Mouse (Mus musculus): ENCODE results near the gene Pcare. TPM values are rescaled to one million over a fixed set of nuclear protein-coding genes. Genes with fewer than 3 reads are reported as not detected.
"Not testable (repeated sequence)": the region's sequence is repeated elsewhere in the genome, so short reads cannot be mapped to it uniquely, and the experiment has no call there.

Gene Pcare
- polyA plus RNA-seq, 1 experiment from 2014 or later: not detected

DNA sequence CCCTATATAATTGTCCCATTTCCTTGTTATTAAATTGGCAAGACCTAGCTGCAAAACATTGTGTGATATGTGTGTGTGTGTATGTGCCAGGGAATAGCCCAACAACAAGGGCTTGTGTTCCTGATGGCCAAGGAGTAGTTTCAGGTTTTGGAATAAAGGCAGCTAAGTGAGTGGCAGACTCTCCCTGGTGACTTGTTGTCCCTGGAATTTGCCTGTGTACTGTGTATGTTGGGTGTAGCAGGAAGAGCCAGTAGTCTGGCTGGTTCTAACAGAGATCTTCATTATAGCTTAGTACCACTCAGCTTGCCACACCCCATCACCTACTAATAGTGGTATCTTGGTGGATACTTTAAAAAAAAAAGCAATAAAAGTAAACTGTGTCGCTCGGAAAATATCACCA lies 27.8 kb upstream of the Pcare start:
- no peak overlapping the region for H3K27ac ChIP-seq (ENCODE audit: low read depth, low read length)
- H3K9me3 ChIP-seq (ENCODE audit: control insufficient read depth, low read length): no peaks in the 10 kb centered on the region
- H3K9ac ChIP-seq (ENCODE audit: low read length): no peak overlapping the region
- no peak overlapping the region for H3K4me3 ChIP-seq (ENCODE audit: low read depth, low read length)
- H3K4me1 ChIP-seq (ENCODE audit: control insufficient read depth, insufficient read depth, low read length): 0 out of 2 replicates have a peak, but pooled peaks cover 3% of the 10 kb centered on the region
- WGBS: 82% methylated on average over 2 of the region's 2 CpGs
- DNase-seq (ENCODE audit: low spot score) (no peak), ATAC-seq (ENCODE audit: insufficient read depth, low FRiP score, low TSS enrichment) (no peak)
- H3K27me3 ChIP-seq (ENCODE audit: control insufficient read depth, insufficient read depth, low read length): no peaks in the 10 kb centered on the region
- no peak overlapping the region for H3K4me2 ChIP-seq (ENCODE audit: low read depth)
- no peaks in the 10 kb centered on the region for H3K36me3 ChIP-seq (ENCODE audit: control insufficient read depth, insufficient read depth, low read length)

DNA sequence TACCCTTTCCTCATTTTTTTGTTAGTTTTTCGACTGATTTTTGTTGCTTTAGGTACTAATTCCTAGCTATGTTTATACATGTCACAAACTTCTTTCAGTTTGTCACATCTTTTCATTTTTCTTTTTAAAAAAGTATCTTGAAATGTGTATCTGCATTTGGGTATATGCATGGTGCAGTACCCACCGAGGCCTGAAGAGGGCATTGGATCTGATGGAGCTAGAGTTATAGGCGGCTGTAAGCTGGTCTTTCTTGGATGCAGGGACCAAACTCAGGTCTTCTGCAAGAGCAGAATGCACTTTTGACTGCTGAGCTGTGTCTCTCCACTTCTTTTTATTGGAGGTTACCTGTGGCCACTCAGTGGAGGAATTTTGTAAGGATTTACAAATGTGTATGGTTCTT lies 26.0 kb upstream of the Pcare start:
- Histone ChIP-seq H3K27me3 (ENCODE audit: control insufficient read depth, insufficient read depth, low read length) (no peaks in the 10 kb centered on the region), H3K4me3 (ENCODE audit: low read depth, low read length) (no peak overlapping the region), H3K9me3 (ENCODE audit: control insufficient read depth, low read length) (no peaks in the 10 kb centered on the region), H3K4me1 (ENCODE audit: control insufficient read depth, insufficient read depth, low read length) (0 out of 2 replicates have a peak, but pooled peaks cover 3% of the 10 kb centered on the region), H3K4me2 (ENCODE audit: low read depth) (no peak overlapping the region), H3K9ac (ENCODE audit: low read length) (no peak overlapping the region), H3K27ac (ENCODE audit: low read depth, low read length) (no peak overlapping the region), H3K36me3 (ENCODE audit: control insufficient read depth, insufficient read depth, low read length) (no peaks in the 10 kb centered on the region)
- WGBS: 74% methylated on average over 3 of the region's 3 CpGs
- no peak for ATAC-seq (ENCODE audit: insufficient read depth, low FRiP score, low TSS enrichment)
- DNase-seq (ENCODE audit: low spot score): no peak

DNA sequence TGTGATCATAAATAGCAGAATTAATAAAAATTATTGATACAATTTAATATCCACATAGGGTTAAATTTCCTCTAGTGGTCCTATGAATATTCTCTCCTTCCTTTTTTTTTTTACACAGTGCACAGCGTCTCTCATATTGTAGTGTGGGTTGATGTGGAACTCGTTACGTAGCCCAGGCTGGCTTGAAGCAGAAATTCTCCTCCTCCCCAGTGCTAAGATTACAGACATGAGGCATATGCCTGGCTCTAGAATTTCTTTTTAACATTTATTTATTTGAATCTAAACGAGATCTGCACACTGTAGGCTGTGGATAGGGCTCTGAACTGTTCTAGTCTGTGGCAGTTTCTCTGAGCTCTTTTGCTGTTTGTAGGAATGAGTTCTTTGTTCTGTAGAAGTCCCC lies 22.6 kb upstream of the Pcare start:
- no peak for ATAC-seq (ENCODE audit: insufficient read depth, low FRiP score, low TSS enrichment)
- no peaks in the 10 kb centered on the region for H3K9me3 ChIP-seq (ENCODE audit: control insufficient read depth, low read length)
- H3K4me1 ChIP-seq (ENCODE audit: control insufficient read depth, insufficient read depth, low read length): no peaks in the 10 kb centered on the region
- no peak overlapping the region for H3K4me3 ChIP-seq (ENCODE audit: low read depth, low read length)
- no peak for DNase-seq (ENCODE audit: low spot score)
- H3K36me3 ChIP-seq (ENCODE audit: control insufficient read depth, insufficient read depth, low read length): no peaks in the 10 kb centered on the region
- no peaks in the 10 kb centered on the region for H3K27me3 ChIP-seq (ENCODE audit: control insufficient read depth, insufficient read depth, low read length)
- 86% methylated on average over 4 of the region's 4 CpGs for WGBS
- no peak overlapping the region for H3K9ac ChIP-seq (ENCODE audit: low read length)
- H3K4me2 ChIP-seq (ENCODE audit: low read depth): no peak overlapping the region
- H3K27ac ChIP-seq (ENCODE audit: low read depth, low read length): no peak overlapping the region

DNA sequence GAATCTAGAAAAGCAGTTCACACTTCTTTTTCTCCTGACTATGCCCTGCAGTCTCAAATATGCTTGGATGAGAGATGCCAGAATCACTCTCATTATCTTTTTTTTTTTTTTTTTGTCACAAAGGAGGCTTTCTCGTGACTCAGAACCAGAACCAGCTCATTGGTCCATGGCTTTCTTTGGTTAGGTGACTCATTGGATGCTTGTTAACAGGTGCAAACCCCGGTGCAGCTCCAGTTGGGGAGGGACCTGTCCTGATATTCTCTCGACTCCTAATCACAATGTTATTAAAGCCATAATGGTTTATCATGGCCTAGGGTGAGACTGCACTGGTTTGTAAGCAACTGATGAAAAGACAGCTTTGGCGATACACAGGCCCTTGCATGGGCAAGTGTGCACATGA lies 21.5 kb upstream of the Pcare start:
- H3K36me3 ChIP-seq (ENCODE audit: control insufficient read depth, insufficient read depth, low read length): no peaks in the 10 kb centered on the region
- no peaks in the 10 kb centered on the region for H3K27me3 ChIP-seq (ENCODE audit: control insufficient read depth, insufficient read depth, low read length)
- DNase-seq (ENCODE audit: low spot score): no peak
- no peak overlapping the region for H3K4me3 ChIP-seq (ENCODE audit: low read depth, low read length)
- no peak overlapping the region for H3K27ac ChIP-seq (ENCODE audit: low read depth, low read length)
- 77% methylated on average over 4 of the region's 4 CpGs for WGBS
- H3K4me2 ChIP-seq (ENCODE audit: low read depth): no peak overlapping the region
- H3K9me3 ChIP-seq (ENCODE audit: control insufficient read depth, low read length): no peaks in the 10 kb centered on the region
- H3K9ac ChIP-seq (ENCODE audit: low read length): no peak overlapping the region
- peaks cover 2% of the 10 kb centered on the region; the same call in 1 of the 2 replicates for H3K4me1 ChIP-seq (ENCODE audit: control insufficient read depth, insufficient read depth, low read length)
- ATAC-seq (ENCODE audit: insufficient read depth, low FRiP score, low TSS enrichment): no peak

DNA sequence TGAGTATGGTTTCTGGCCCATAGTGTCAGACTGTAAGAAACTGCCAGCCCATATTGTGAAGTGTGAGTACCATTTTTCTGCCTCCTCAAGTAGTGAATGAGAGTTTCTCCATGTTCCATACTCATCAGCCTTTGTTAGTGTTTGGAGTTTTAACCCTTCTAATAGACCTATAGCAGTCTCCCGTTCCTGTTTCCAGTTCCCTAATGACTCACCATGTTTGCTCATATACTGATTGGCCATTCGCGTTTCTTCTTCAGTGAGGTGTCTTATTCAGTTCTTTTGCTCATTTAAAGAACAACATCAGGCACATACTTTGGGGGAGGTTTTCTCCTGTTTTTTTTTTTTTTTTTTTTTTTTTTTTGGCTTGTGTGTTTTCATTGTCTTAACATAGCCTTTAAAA lies 18.0 kb upstream of the Pcare start:
- Histone ChIP-seq H3K36me3 (ENCODE audit: control insufficient read depth, insufficient read depth, low read length) (no peaks in the 10 kb centered on the region), H3K4me2 (ENCODE audit: low read depth) (no peak overlapping the region), H3K9ac (ENCODE audit: low read length) (no peak overlapping the region), H3K27ac (ENCODE audit: low read depth, low read length) (no peak overlapping the region), H3K4me3 (ENCODE audit: low read depth, low read length) (no peak overlapping the region), H3K4me1 (ENCODE audit: control insufficient read depth, insufficient read depth, low read length) (peaks cover 2% of the 10 kb centered on the region; the same call in 1 of the 2 replicates), H3K9me3 (ENCODE audit: control insufficient read depth, low read length) (no peaks in the 10 kb centered on the region), H3K27me3 (ENCODE audit: control insufficient read depth, insufficient read depth, low read length) (no peaks in the 10 kb centered on the region)
- ATAC-seq (ENCODE audit: insufficient read depth, low FRiP score, low TSS enrichment) (no peak), DNase-seq (ENCODE audit: low spot score) (no peak)
- WGBS: 95% methylated on average over 3 of the region's 3 CpGs

DNA sequence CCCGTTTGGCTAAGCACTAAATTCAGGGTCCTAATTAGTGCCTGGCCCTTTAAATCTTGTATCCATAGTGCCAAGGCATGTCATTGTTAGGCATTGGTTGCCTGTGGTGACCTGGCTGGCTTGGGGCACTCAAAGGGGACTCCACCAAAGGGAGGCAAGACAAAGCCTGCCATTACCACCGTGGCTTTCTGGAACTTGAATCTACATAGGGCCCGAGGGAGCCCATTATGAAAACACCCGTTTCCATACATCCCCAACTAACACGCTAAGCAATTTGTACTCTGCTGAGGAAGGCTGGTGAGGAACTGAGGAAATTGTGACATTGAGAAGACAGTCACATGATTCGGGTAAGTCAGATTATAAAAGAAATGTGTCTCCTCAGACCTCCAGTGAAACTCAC lies 16.9 kb upstream of the Pcare start:
- peak; percentile 56 for DNase-seq (ENCODE audit: low spot score)
- Histone ChIP-seq H3K4me3 (ENCODE audit: low read depth, low read length) (no peak overlapping the region), H3K36me3 (ENCODE audit: control insufficient read depth, insufficient read depth, low read length) (no peaks in the 10 kb centered on the region), H3K9me3 (ENCODE audit: control insufficient read depth, low read length) (no peaks in the 10 kb centered on the region), H3K27ac (ENCODE audit: low read depth, low read length) (no peak overlapping the region), H3K27me3 (ENCODE audit: control insufficient read depth, insufficient read depth, low read length) (no peaks in the 10 kb centered on the region), H3K4me2 (ENCODE audit: low read depth) (peak overlapping the region; percentile 1; the same call in 1 of the 2 replicates), H3K9ac (ENCODE audit: low read length) (no peak overlapping the region), H3K4me1 (ENCODE audit: control insufficient read depth, insufficient read depth, low read length) (peaks cover 2% of the 10 kb centered on the region; the same call in 1 of the 2 replicates)
- WGBS: 20% methylated on average over 6 of the region's 6 CpGs
- ATAC-seq (ENCODE audit: insufficient read depth, low FRiP score, low TSS enrichment): peak; percentile 53

DNA sequence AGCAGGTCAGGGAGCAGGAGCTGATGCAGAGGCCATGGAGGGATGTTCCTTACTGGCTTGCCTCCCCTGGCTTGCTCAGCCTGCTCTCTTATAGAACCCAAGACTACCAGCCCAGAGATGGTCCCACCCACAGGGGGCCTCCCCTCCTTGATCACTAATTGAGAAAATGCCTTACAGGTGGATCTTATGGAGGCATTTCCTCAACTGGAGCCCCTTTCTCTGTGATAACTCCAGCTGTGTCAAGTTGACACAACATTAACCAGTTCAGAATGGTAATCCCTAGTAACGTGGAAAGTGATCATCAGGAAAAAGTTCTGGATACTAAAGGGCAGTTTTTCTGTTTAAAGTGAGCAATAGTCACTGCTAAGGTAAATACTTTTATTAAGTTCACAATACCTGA lies 15.5 kb upstream of the Pcare start, which contains the start of gene Clip4:
TSS of gene Clip4 (plus strand) at position 301 of the 400 bp plus-strand sequence.
- not testable (repeated sequence) for H3K27ac ChIP-seq (ENCODE audit: low read depth, low read length); H3K36me3 ChIP-seq (ENCODE audit: control insufficient read depth, insufficient read depth, low read length); H3K4me1 ChIP-seq (ENCODE audit: control insufficient read depth, insufficient read depth, low read length); H3K4me2 ChIP-seq (ENCODE audit: low read depth); H3K4me3 ChIP-seq (ENCODE audit: low read depth, low read length); ATAC-seq (ENCODE audit: insufficient read depth, low FRiP score, low TSS enrichment); DNase-seq (ENCODE audit: low spot score); H3K9me3 ChIP-seq (ENCODE audit: control insufficient read depth, low read length); H3K27me3 ChIP-seq (ENCODE audit: control insufficient read depth, insufficient read depth, low read length); H3K9ac ChIP-seq (ENCODE audit: low read length)
- 75% methylated on average over 1 of the region's 1 CpGs for WGBS

DNA sequence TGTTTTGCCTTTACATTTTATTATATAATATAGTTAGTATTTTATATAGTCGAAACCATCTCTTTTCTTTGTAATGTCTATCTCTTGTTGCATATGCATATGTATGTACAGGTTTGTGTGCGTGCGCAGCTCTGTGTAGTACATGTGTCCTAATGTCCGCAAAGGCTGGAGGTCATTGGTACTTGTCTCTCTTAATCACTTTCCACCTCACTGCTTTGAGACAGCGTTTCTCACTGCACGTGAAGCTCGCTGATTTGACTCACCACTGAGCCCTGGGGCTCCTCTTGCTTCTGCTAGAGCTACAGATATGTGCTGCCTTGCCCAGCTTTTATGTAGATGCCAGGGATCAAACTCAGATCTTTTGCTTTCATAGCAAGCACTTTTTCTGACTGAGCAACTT lies 7.8 kb upstream of the Pcare start:
- no peak for ATAC-seq (ENCODE audit: insufficient read depth, low FRiP score, low TSS enrichment)
- DNase-seq (ENCODE audit: low spot score): no peak
- Histone ChIP-seq H3K4me3 (ENCODE audit: low read depth, low read length) (no peak overlapping the region), H3K4me1 (ENCODE audit: control insufficient read depth, insufficient read depth, low read length) (no peaks in the 10 kb centered on the region), H3K36me3 (ENCODE audit: control insufficient read depth, insufficient read depth, low read length) (no peaks in the 10 kb centered on the region), H3K27ac (ENCODE audit: low read depth, low read length) (no peak overlapping the region), H3K9me3 (ENCODE audit: control insufficient read depth, low read length) (no peaks in the 10 kb centered on the region), H3K27me3 (ENCODE audit: control insufficient read depth, insufficient read depth, low read length) (no peaks in the 10 kb centered on the region), H3K4me2 (ENCODE audit: low read depth) (no peak overlapping the region), H3K9ac (ENCODE audit: low read length) (no peak overlapping the region)
- WGBS: 88% methylated on average over 7 of the region's 7 CpGs

DNA sequence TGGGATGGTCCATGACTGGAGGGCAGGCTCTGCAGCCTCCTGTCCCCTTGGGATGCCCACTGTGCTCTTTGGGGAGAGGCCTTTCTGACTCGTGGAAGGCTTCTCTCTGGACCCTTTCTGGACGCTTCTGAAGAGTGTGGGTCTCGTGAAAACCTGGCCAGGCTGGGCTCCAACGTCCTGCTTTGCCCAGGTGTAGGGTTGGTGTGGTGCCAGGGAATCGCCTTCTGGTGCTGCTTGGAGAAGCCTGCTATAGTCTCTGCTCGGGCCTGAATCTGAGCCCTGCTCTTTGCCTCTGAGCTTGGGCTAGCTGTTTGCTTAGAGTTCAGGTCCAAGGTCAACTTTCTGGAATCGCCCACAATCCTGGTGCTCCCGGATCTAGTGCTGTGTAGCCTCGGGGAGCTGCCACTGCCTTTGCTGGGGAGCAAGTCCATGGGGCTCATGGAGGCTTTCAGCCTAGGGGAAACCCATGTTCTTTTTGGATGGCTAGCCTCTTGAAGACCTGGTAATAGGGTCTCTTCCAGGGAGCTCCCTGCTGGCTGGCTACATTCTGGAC lies 3.0 kb downstream of the Pcare start:
- no peak overlapping the region for H3K4me3 ChIP-seq (ENCODE audit: low read depth, low read length)
- no peaks in the 10 kb centered on the region for H3K36me3 ChIP-seq (ENCODE audit: control insufficient read depth, insufficient read depth, low read length)
- no peak overlapping the region for H3K9ac ChIP-seq (ENCODE audit: low read length)
- whole genome bisulfite sequencing: 82% methylated on average over 8 of the region's 9 CpGs
- ATAC-seq (ENCODE audit: insufficient read depth, low FRiP score, low TSS enrichment) (no peak), DNase-seq (ENCODE audit: low spot score) (no peak)
- H3K4me1 ChIP-seq (ENCODE audit: control insufficient read depth, insufficient read depth, low read length): no peaks in the 10 kb centered on the region
- H3K27ac ChIP-seq (ENCODE audit: low read depth, low read length): no peak overlapping the region
- H3K4me2 ChIP-seq (ENCODE audit: low read depth): no peak overlapping the region
- no peaks in the 10 kb centered on the region for H3K9me3 ChIP-seq (ENCODE audit: control insufficient read depth, low read length)
- H3K27me3 ChIP-seq (ENCODE audit: control insufficient read depth, insufficient read depth, low read length): no peaks in the 10 kb centered on the region

Data from neural tube, embryonic 11.5 days (tissue).